Mouse (Mus musculus) left cerebral cortex, adult 11 months (tissue): ENCODE measurements at regions not wholly inside any gene's neighbourhood (a gene's known extent, or its start where the extent isn't known, plus 50 kb on each side); places are given as distances from the start of the nearest gene placed in this dataset.

Experiments used
- DNase-seq: peaks from one replicate; pipeline ENCODE4 v3.0.0; 2022; ENCODE audit warnings: low spot score

GRCm38 (mm10) chr12:27823392-27823791, 481.0 kb upstream of the Sox11 start:
- DNase-seq: no peak

- DNase-seq: no peak
These were observed 454.3 kb upstream of the Sox11 start for GRCm38 (mm10) chr12:27796642-27797041.

- DNase-seq: no peak
These were observed 444.4 kb upstream of the Sox11 start for GRCm38 (mm10) chr12:27786716-27787291.

- DNase-seq: no peak
These were observed 438.4 kb upstream of the Sox11 start for GRCm38 (mm10) chr12:27780801-27781200.

GRCm38 (mm10) chr12:27765948-27766347, 423.6 kb upstream of the Sox11 start:
- DNase-seq: no peak

GRCm38 (mm10) chr12:27759016-27759415, 416.6 kb upstream of the Sox11 start:
- DNase-seq: no peak

GRCm38 (mm10) chr12:27757641-27758040, 415.3 kb upstream of the Sox11 start:
- DNase-seq: no peak

- DNase-seq: no peak
These were observed 382.3 kb upstream of the Sox11 start for GRCm38 (mm10) chr12:27724619-27725200.

GRCm38 (mm10) chr12:27680459-27680858, 338.1 kb upstream of the Sox11 start:
- DNase-seq: no peak

- no peak for DNase-seq
These were observed 331.0 kb upstream of the Sox11 start for GRCm38 (mm10) chr12:27673404-27673803.

GRCm38 (mm10) chr12:27670650-27671084, 328.3 kb upstream of the Sox11 start:
- no peak for DNase-seq

GRCm38 (mm10) chr12:27670190-27670589, 327.8 kb upstream of the Sox11 start:
- DNase-seq: no peak

GRCm38 (mm10) chr12:27669542-27669941, 327.2 kb upstream of the Sox11 start:
- no peak for DNase-seq

- DNase-seq: no peak
These were observed 324.1 kb upstream of the Sox11 start for GRCm38 (mm10) chr12:27666456-27666855.

GRCm38 (mm10) chr12:27663126-27663525, 320.8 kb upstream of the Sox11 start:
- DNase-seq: no peak

GRCm38 (mm10) chr12:27662723-27663122, 320.3 kb upstream of the Sox11 start:
- no peak for DNase-seq

GRCm38 (mm10) chr12:27657536-27657935, 315.2 kb upstream of the Sox11 start:
- DNase-seq: no peak

GRCm38 (mm10) chr12:27653541-27653940, 311.2 kb upstream of the Sox11 start:
- DNase-seq: no peak

- DNase-seq: no peak
These were observed 306.2 kb upstream of the Sox11 start for GRCm38 (mm10) chr12:27648602-27649001.

GRCm38 (mm10) chr12:27646497-27647307, 304.3 kb upstream of the Sox11 start:
- no peak for DNase-seq

- DNase-seq: no peak
These were observed 277.2 kb upstream of the Sox11 start for GRCm38 (mm10) chr12:27619616-27620015.

GRCm38 (mm10) chr12:27604061-27604679, 261.8 kb upstream of the Sox11 start:
- DNase-seq: no peak

- peak; percentile 35 for DNase-seq
These were observed 256.8 kb upstream of the Sox11 start for GRCm38 (mm10) chr12:27599149-27599548.
